Mouse (Mus musculus) c-Kit-positive CD71-negative TER-119-negative erythroid progenitor cells, embryonic 14.5 days (primary cell): ENCODE measurements around the gene Pcdh15.

Source experiments
- DNase-seq: peaks from one replicate; pipeline ENCODE4 v3.0.0-alpha.2; 2013; ENCODE audit warnings: low read depth

The Pcdh15 gene

GRCm38 (mm10) chr10:73098966-73099845 lies at the start of gene Pcdh15:
Gene Pcdh15 (plus strand): TSS chr10:73099342.
- no peak for DNase-seq

- DNase-seq = no peak
These were observed 47.1 kb upstream of the Pcdh15 start for GRCm38 (mm10) chr10:73052074-73052473.

- DNase-seq = no peak
These were observed 39.4 kb upstream of the Pcdh15 start for GRCm38 (mm10) chr10:73059726-73060230.

GRCm38 (mm10) chr10:73086703-73087102 lies 12.4 kb upstream of the Pcdh15 start:
- DNase-seq = no peak

GRCm38 (mm10) chr10:73096531-73097135 lies 2.5 kb upstream of the Pcdh15 start:
- DNase-seq = no peak

- no peak for DNase-seq
These were observed 2.0 kb upstream of the Pcdh15 start for GRCm38 (mm10) chr10:73097176-73097575.

GRCm38 (mm10) chr10:73097979-73098378 lies 1.2 kb upstream of the Pcdh15 start:
- DNase-seq = peak; percentile 19

GRCm38 (mm10) chr10:73099846-73100241 lies 702 bp downstream of the Pcdh15 start:
- no peak for DNase-seq

GRCm38 (mm10) chr10:73103383-73103994 lies 4.3 kb downstream of the Pcdh15 start:
- DNase-seq = no peak

GRCm38 (mm10) chr10:73105893-73106292 lies 6.8 kb downstream of the Pcdh15 start:
- DNase-seq = peak; percentile 14

GRCm38 (mm10) chr10:73137985-73138384 lies 38.8 kb downstream of the Pcdh15 start:
- DNase-seq = no peak

GRCm38 (mm10) chr10:73147543-73147942 lies 48.4 kb downstream of the Pcdh15 start:
- no peak for DNase-seq

- no peak for DNase-seq
These were observed 48.8 kb downstream of the Pcdh15 start for GRCm38 (mm10) chr10:73147978-73148377.

GRCm38 (mm10) chr10:73154544-73154943 lies 55.4 kb downstream of the Pcdh15 start:
- DNase-seq = no peak

GRCm38 (mm10) chr10:73161757-73162156 lies 62.6 kb downstream of the Pcdh15 start:
- no peak for DNase-seq

- no peak for DNase-seq
These were observed 116.9 kb downstream of the Pcdh15 start for GRCm38 (mm10) chr10:73216001-73216400.

- no peak for DNase-seq
These were observed 143.2 kb downstream of the Pcdh15 start for GRCm38 (mm10) chr10:73242294-73242693.

- DNase-seq = no peak
These were observed 181.3 kb downstream of the Pcdh15 start for GRCm38 (mm10) chr10:73280438-73280837.

- no peak for DNase-seq
These were observed 197.3 kb downstream of the Pcdh15 start for GRCm38 (mm10) chr10:73296456-73296855.

- DNase-seq = no peak
These were observed 202.8 kb downstream of the Pcdh15 start for GRCm38 (mm10) chr10:73301951-73302350.

- DNase-seq = no peak
These were observed 207.5 kb downstream of the Pcdh15 start for GRCm38 (mm10) chr10:73306677-73307076.

- no peak for DNase-seq
These were observed 227.7 kb downstream of the Pcdh15 start for GRCm38 (mm10) chr10:73326861-73327260.

- no peak for DNase-seq
These were observed 234.3 kb downstream of the Pcdh15 start for GRCm38 (mm10) chr10:73333426-73333825.
